Mouse (Mus musculus) embryo, embryonic 10 days (tissue): ENCODE measurements around the gene Gm266.
A peak's percentile ranks its signal among the peaks of the same experiment; 100 is the strongest.

Experiments
- DNase-seq: peaks from one replicate; pipeline ENCODE4 v3.0.0-alpha.2; 2015; ENCODE audit warnings: low spot score

Gene Gm266

DNA sequence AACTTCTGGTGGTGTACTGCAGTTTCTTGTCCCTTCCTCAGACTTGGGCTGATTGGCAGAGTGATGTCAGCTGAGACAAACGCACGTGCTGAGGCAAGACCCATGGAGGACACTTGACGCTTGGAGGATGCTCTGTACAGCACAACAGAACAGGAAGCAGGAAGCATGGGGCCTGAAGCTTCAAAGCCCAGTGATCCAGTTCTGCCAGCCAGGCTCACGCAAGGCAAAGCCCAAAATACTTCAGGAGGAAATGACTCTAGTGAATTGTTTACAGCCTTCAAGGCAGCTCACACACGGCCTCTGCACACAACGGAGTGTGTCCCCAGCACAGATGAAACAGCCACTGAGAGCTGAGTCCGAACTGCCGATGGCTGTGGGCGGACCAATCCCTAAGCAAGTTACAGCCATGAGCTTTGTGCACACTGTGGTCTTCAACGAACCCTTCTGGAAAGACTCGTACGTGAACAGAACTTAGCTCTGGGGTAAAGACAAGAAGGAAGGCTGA lies 17.5 kb upstream of the Gm266 start:
- DNase-seq, result no peak

DNA sequence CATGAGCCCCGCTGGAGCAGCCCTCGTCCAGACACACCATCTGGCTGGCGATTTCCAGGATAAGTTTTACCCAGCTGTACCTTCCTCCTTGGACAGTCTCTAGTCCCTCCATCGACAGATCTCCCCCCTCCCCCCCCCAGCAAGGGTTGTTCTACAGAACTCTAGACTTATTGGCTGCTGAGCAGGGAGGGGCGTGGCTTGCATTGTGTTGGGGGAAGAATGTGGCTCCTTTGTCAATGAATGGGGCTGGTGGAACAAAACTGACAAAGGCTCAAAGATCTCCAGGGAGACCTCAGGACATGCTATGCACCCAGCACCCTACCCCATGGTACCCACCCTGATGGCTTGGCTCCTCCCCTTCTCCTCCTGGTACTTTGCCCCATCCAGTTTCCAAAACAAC lies 15.1 kb upstream of the Gm266 start:
- peak; percentile 85 for DNase-seq

DNA sequence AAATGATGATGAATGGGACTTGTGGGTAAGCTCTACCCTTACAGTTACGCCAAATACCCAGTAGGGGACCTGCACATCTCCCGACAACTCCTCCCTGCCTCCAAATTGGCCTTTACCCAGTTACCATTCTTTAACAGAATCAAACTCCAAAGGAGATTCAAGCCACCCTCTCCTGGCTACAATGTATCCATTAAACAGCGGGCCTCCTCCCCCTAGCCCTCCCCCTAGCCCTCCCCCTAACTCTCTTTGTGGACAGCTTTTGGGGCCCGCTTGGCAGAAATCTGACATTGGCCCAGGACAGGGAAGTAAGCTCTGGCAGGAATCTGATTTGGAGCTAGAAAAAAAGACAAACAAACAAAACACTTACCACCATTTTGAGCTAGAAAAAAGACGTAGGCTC lies 14.0 kb upstream of the Gm266 start:
- DNase-seq, result no peak

GRCm38 (mm10) chr12:111497076-111497475 lies 11.5 kb upstream of the Gm266 start:
- DNase-seq, result peak; percentile 45

DNA sequence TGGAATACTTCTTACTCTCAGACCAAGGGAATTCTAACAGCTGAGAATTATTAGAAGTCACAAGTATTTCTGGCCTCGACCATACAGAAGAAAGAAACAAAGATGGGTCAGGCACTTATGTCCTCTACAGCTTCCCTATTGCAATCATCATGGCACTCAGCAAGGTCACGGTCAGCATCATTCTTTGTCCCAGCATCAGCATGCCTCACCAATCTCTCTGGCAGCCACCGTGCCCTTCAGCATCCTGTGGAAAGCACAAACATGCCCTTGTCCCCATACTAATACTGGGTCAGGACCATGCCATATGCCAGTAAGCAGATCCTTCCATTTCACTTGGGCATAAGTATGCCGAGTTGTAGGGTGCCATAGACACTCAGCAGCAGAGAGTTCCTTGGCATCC lies 9.3 kb upstream of the Gm266 start:
- no peak for DNase-seq

DNA sequence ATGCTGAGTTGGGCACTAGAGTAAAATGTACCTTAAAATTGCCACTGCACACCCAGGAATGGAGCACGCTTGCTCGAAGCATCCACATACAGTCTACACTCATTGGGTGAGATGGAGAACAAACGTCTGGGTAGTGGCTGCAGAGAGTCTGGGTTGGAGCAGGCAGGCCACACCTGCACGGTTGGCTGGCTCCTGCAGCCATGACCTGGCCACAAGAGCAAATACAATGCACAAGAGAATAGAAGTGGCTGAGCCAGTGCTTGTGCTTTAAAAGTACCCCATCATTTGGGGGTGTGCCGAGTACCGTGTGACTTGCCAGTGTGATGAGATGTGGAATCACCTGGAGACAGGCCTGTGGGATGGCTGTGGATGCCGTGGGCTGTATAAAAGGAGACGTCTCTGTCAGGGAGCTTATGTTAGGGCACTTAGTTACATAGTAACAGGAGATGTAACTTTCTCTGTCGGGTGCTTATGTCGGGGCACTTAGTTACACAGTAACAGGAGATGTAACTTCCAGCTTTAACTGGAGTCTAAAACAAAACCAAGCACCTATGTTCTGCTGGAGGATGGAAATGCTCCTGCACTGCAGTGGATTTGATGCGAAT lies 3.7 kb upstream of the Gm266 start:
- no peak for DNase-seq

GRCm38 (mm10) chr12:111486455-111486854 lies 832 bp upstream of the Gm266 start:
- DNase-seq, result no peak

- peak; percentile 56 for DNase-seq
Observed at GRCm38 (mm10) chr12:111485046-111485651, 474 bp downstream of the Gm266 start.

- DNase-seq, result peak; percentile 48
Observed at GRCm38 (mm10) chr12:111479917-111480316, 5.7 kb downstream of the Gm266 start.

DNA sequence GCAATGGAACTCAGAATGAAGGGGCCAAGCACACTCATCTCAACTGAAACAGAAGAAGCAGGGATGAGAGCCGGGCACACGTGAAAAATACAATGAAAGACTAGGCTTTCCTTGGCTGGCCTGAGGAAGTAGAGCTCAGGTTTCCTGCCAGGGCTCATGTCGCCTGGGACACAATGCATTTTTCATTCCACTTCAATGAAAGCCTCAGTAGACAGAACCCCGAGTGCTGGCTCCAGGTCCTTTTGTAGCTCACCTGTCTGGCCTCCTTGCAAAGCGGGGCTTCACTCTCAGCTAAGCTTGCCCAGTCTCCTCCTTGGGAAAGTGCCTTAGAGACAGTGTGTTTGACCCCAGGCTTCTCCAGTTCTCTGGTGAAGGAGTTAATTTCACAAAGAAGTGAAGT lies 6.7 kb downstream of the Gm266 start:
- no peak for DNase-seq

- DNase-seq, result no peak
Observed at GRCm38 (mm10) chr12:111474893-111475643, 10.6 kb downstream of the Gm266 start.

DNA sequence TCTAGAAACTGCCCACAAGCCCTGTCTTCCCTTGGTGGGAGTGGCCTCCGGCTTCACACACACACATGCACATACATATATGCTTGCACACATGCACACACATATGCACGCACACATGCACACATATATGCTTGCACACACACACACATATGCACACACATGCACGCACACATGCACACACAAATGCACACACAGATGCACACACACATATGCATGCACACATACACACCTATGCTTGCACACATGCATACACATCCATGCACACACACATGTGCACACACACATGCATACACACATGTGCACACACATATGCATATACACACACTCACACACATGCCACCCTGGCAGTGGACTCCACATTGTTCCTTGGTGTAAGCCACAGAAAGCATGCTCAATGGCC lies 11.2 kb downstream of the Gm266 start:
- no peak for DNase-seq

- no peak for DNase-seq
Observed at GRCm38 (mm10) chr12:111472886-111473285, 12.7 kb downstream of the Gm266 start.

DNA sequence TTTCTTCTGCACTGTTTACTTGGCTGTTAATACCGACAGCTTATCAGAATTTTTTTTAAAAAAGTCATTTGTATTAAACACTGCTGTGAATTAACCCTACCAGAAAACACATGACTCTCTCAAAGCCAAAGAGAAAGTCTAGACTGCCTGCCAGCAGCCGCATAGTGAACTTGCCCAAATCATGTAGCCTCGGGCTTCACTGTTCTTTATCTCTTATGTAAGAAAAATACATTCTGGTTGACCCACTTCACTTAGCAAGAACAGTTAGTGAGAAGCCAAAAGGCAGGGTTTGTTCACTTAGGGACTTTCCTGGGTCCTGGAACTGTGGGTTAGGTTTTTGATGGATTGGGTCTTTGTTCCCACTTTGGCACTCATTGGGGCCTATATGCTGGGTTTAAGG lies 13.9 kb downstream of the Gm266 start:
- no peak for DNase-seq

- no peak for DNase-seq
Observed at GRCm38 (mm10) chr12:111471119-111471518, 14.5 kb downstream of the Gm266 start.

DNA sequence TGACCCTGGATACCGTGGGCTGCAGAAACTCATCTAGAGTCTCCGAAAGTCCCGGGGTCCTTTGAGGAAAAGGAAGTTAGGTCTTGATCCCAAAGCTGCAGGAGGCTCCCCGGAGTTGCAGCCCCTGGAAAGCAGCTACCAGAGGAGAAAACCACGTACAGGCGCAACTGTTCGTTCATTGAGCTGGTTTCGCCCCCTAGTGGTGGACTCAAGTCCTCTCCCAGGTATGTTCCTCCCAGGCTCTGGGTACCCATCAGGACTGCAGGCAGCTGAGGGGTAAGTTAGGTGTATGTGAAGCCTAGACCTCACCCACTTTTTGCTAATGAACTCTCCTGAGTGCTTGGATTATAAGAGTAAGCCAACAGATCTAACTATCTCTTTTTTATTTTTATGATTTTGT lies 16.1 kb downstream of the Gm266 start:
- peak; percentile 92 for DNase-seq

GRCm38 (mm10) chr12:111468206-111468605 lies 17.4 kb downstream of the Gm266 start:
- no peak for DNase-seq

DNA sequence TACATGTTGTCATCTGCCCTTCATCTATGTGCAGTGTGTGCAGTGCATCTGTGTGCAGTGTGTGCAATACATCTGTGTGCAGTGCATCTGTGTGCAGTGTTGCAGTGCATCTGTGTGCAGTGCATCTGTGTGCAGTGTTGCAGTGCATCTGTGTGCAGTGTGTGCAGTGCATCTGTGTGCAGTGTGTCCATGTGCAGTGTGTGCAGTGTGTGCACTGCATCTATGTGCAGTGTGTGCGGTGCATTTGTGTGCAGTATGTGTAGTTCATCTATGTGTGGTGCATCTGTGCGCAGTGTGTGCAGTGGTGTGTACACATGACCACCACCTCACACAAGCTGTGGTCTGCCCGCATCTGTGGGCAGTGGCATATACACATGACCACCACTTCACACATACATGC lies 19.3 kb downstream of the Gm266 start:
- no peak for DNase-seq

GRCm38 (mm10) chr12:111463570-111463969 lies 22.1 kb downstream of the Gm266 start:
- DNase-seq, result no peak

- DNase-seq, result no peak
Observed at GRCm38 (mm10) chr12:111457742-111458141, 27.9 kb downstream of the Gm266 start.

DNA sequence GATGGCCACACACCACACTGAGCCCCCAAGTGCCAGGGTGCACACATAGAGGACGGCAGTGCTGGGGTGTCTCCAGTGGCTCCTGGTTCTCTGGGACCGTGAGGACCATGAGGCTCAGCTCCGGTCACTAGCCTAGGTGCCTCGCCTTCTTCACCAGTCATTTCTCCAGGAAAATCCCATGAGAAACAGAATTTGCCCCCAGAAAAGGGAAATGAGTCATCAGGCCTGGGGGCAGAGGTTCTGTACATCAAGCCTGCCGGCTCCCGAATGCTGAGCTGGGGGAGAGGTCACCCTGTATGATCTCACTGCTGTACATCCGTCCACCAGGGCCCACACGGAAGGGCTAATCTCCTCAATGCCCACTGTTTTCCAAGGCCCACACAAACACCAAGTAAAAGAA lies 29.8 kb downstream of the Gm266 start:
- no peak for DNase-seq

DNA sequence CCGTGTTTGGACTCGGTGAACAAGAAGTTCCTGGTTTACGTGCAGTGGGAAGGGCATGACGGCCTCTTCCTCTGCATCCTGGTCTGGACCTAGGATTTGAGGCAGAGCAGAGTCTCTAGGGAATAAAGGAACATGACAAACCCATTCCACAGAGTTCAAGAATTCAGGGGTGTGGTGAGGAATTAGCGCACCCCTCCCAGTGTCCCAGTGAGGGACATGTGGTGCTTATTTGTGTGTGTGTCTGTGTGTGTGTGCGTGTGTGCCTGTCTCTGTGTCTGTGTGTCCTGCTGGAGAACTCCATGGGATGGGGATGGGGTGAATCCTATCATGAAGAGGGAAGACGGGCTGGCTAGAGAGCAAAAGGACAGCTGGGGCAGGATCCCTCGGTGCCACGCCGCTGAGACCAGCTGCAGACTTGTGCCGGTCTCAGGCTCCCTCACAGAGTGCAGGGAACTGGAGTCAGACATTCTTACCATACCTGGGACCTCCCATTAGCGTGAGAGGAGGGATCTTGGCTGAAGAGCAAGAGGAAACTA lies 30.2 kb downstream of the Gm266 start:
- no peak for DNase-seq
